Mouse (Mus musculus): Measurements from ENCODE around the gene Trim5. TPM values are rescaled to one million over a fixed set of nuclear protein-coding genes. Genes with fewer than 3 reads are reported as not detected.
"Not testable (repeated sequence)": the region's sequence is repeated elsewhere in the genome, so short reads cannot be mapped to it uniquely, and the experiment has no call there.

Trim5 gene
- under 1 TPM; 0.47 to 0.68 TPM for total RNA-seq (2021)

- not testable (repeated sequence) for DNase-seq
These were observed at the start of gene Trim5 for GRCm38 (mm10) chr7:104287576-104288443. Gene Trim5, minus strand, starts transcription at chr7:104288094.

GRCm38 (mm10) chr7:104335547-104335946 lies 47.7 kb upstream of the Trim5 start:
- DNase-seq, result not testable (repeated sequence)

GRCm38 (mm10) chr7:104329171-104329570 lies 41.3 kb upstream of the Trim5 start, which contains the start of gene Trim34b:
Gene Trim34b, plus strand, starts transcription at chr7:104329471.
- not testable (repeated sequence) for DNase-seq

- DNase-seq, result no peak
These were observed 34.1 kb upstream of the Trim5 start for GRCm38 (mm10) chr7:104322028-104322427.

GRCm38 (mm10) chr7:104315369-104316080 lies 27.6 kb upstream of the Trim5 start, which contains the start of gene Trim12a:
Gene Trim12a, minus strand, starts transcription at chr7:104315466.
- not testable (repeated sequence) for DNase-seq

- no peak for DNase-seq
These were observed 27.0 kb upstream of the Trim5 start for GRCm38 (mm10) chr7:104314796-104315353.

GRCm38 (mm10) chr7:104291638-104292400 lies 3.9 kb upstream of the Trim5 start:
- no peak for DNase-seq

GRCm38 (mm10) chr7:104290641-104291040 lies 2.7 kb upstream of the Trim5 start:
- DNase-seq, result no peak

- DNase-seq, result not testable (repeated sequence)
These were observed 8.5 kb downstream of the Trim5 start for GRCm38 (mm10) chr7:104279361-104279760.

- DNase-seq, result not testable (repeated sequence)
These were observed 22.6 kb downstream of the Trim5 start for GRCm38 (mm10) chr7:104265335-104265734.

- DNase-seq, result not testable (repeated sequence)
These were observed 27.5 kb downstream of the Trim5 start for GRCm38 (mm10) chr7:104260380-104260779.

- DNase-seq, result peak in 1 of 2 experiments; percentile 4
These were observed 43.4 kb downstream of the Trim5 start, which contains the start of gene Trim34a for GRCm38 (mm10) chr7:104244287-104245181. Gene Trim34a, plus strand, starts transcription at chr7:104244457.

- DNase-seq, result no peak
These were observed 44.3 kb downstream of the Trim5 start for GRCm38 (mm10) chr7:104243616-104244015.

GRCm38 (mm10) chr7:104240857-104241256 lies 47.0 kb downstream of the Trim5 start:
- DNase-seq, result no peak

GRCm38 (mm10) chr7:104231203-104231602 lies 56.7 kb downstream of the Trim5 start:
- no peak for DNase-seq

- DNase-seq, result no peak
These were observed 69.0 kb downstream of the Trim5 start, which contains the start of gene Trim6 for GRCm38 (mm10) chr7:104218701-104219569. Gene Trim6, plus strand, starts transcription at chr7:104218793.

GRCm38 (mm10) chr7:104217881-104218280 lies 70.0 kb downstream of the Trim5 start:
- DNase-seq, result no peak

- DNase-seq, result no peak
These were observed 71.8 kb downstream of the Trim5 start for GRCm38 (mm10) chr7:104216011-104216535.
